Mouse (Mus musculus): ENCODE measurements at regions not wholly inside any gene's neighbourhood (a gene's known extent, or its start where the extent isn't known, plus 50 kb on each side); places are given as distances from the start of the nearest gene placed in this dataset.

GRCm38 (mm10) chr2:46365428-46366134 lies 1248.4 kb upstream of the Zeb2 start:
- ATAC-seq (ENCODE audit: poor library complexity, severe bottlenecking), result peak; percentile 62

GRCm38 (mm10) chr2:46360049-46360712 lies 1243.0 kb upstream of the Zeb2 start:
- ATAC-seq (ENCODE audit: poor library complexity, severe bottlenecking), result peak; percentile 84

GRCm38 (mm10) chr2:46358225-46358624 lies 1241.0 kb upstream of the Zeb2 start:
- 0 out of 2 replicates have a peak, but pooled peaks have one; percentile 22 for ATAC-seq (ENCODE audit: poor library complexity, severe bottlenecking)

GRCm38 (mm10) chr2:46356651-46357050 lies 1239.5 kb upstream of the Zeb2 start:
- no peak for ATAC-seq (ENCODE audit: poor library complexity, severe bottlenecking)

GRCm38 (mm10) chr2:46340694-46341093 lies 1223.5 kb upstream of the Zeb2 start:
- ATAC-seq (ENCODE audit: poor library complexity, severe bottlenecking), result no peak

GRCm38 (mm10) chr2:46316666-46317065 lies 1199.5 kb upstream of the Zeb2 start:
- no peak; the same call in 1 of the 2 replicates for ATAC-seq (ENCODE audit: poor library complexity, severe bottlenecking)

- ATAC-seq (ENCODE audit: poor library complexity, severe bottlenecking), result no peak
Observed at GRCm38 (mm10) chr2:46315243-46315642, 1198.0 kb upstream of the Zeb2 start.

- no peak for ATAC-seq (ENCODE audit: poor library complexity, severe bottlenecking)
Observed at GRCm38 (mm10) chr2:46307582-46308153, 1190.5 kb upstream of the Zeb2 start.

- peak; percentile 79 for ATAC-seq (ENCODE audit: poor library complexity, severe bottlenecking)
Observed at GRCm38 (mm10) chr2:46302627-46303026, 1185.4 kb upstream of the Zeb2 start.

- no peak for ATAC-seq (ENCODE audit: poor library complexity, severe bottlenecking)
Observed at GRCm38 (mm10) chr2:46297274-46297843, 1180.2 kb upstream of the Zeb2 start.

- no peak for ATAC-seq (ENCODE audit: poor library complexity, severe bottlenecking)
Observed at GRCm38 (mm10) chr2:46283929-46284598, 1166.9 kb upstream of the Zeb2 start.

GRCm38 (mm10) chr2:46280822-46281221 lies 1163.6 kb upstream of the Zeb2 start:
- ATAC-seq (ENCODE audit: poor library complexity, severe bottlenecking), result no peak

- ATAC-seq (ENCODE audit: poor library complexity, severe bottlenecking), result no peak
Observed at GRCm38 (mm10) chr2:46261618-46262017, 1144.4 kb upstream of the Zeb2 start.

- peak; percentile 82 for ATAC-seq (ENCODE audit: poor library complexity, severe bottlenecking)
Observed at GRCm38 (mm10) chr2:46251562-46251961, 1134.4 kb upstream of the Zeb2 start.

GRCm38 (mm10) chr2:46245717-46246116 lies 1128.5 kb upstream of the Zeb2 start:
- ATAC-seq (ENCODE audit: poor library complexity, severe bottlenecking), result peak; percentile 94

- peak; percentile 52 for ATAC-seq (ENCODE audit: poor library complexity, severe bottlenecking)
Observed at GRCm38 (mm10) chr2:46244697-46245096, 1127.5 kb upstream of the Zeb2 start.

- ATAC-seq (ENCODE audit: poor library complexity, severe bottlenecking), result no peak
Observed at GRCm38 (mm10) chr2:46242806-46243205, 1125.6 kb upstream of the Zeb2 start.

- ATAC-seq (ENCODE audit: poor library complexity, severe bottlenecking), result no peak
Observed at GRCm38 (mm10) chr2:46239874-46240273, 1122.7 kb upstream of the Zeb2 start.

- no peak for ATAC-seq (ENCODE audit: poor library complexity, severe bottlenecking)
Observed at GRCm38 (mm10) chr2:46230791-46231450, 1113.7 kb upstream of the Zeb2 start.

- no peak; the same call in 1 of the 2 replicates for ATAC-seq (ENCODE audit: poor library complexity, severe bottlenecking)
Observed at GRCm38 (mm10) chr2:46218336-46218957, 1101.3 kb upstream of the Zeb2 start.

Data from megakaryocyte, adult 5-6 weeks (primary cell).